Mouse (Mus musculus): ENCODE results near the gene Rhbg. TPM values are rescaled to one million over a fixed set of nuclear protein-coding genes. Genes with fewer than 3 reads are reported as not detected.
A peak's percentile ranks its signal among the peaks of the same experiment; 100 is the strongest.

The Rhbg gene
- polyA plus RNA-seq, 1 experiment from 2014 or later: 6.7 TPM

DNA sequence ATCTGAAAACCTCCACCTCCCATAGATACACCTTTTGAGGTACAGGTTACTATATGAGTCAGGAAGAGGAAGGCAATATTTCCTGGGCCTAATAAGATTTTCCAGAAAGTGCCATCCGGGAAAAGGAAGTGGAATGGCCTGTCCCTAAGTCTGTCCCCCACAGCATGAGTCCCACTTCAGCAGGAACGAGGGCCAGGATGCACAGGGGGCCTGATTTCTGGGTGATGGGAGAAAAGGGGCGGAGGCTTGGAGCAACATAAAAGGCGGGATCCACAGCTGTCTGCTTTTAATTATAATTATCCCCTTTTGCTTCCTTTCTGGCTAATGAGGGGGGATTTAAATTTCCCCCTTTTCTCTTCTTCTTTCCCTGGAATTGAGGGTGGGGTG, 49.3 kb downstream of the Rhbg start:
- no peak overlapping the region for H3K9ac ChIP-seq
- H3K27ac ChIP-seq: no peak overlapping the region
- no peak overlapping the region for H3K4me3 ChIP-seq
- H3K4me1 ChIP-seq: peaks cover 24% of the 10 kb centered on the region
- 2% methylated on average over 4 of the region's 4 CpGs for WGBS
- H3K4me2 ChIP-seq: no peak overlapping the region
- ATAC-seq (ENCODE audit: insufficient number of reproducible peaks, insufficient read depth, low FRiP score, low TSS enrichment, low read depth): no peak
- no peaks in the 10 kb centered on the region for H3K9me3 ChIP-seq
- no peaks in the 10 kb centered on the region for H3K36me3 ChIP-seq
- peaks cover 100% of the 10 kb centered on the region for H3K27me3 ChIP-seq

- peaks cover 25% of the 10 kb centered on the region for H3K4me1 ChIP-seq
- no peak overlapping the region for H3K9ac ChIP-seq
- ATAC-seq (ENCODE audit: insufficient number of reproducible peaks, insufficient read depth, low FRiP score, low TSS enrichment, low read depth): no peak
- H3K27me3 ChIP-seq: peaks cover 100% of the 10 kb centered on the region
- H3K4me2 ChIP-seq: no peak overlapping the region
- H3K4me3 ChIP-seq: no peak overlapping the region
- H3K36me3 ChIP-seq: no peaks in the 10 kb centered on the region
- H3K27ac ChIP-seq: no peak overlapping the region
- no peaks in the 10 kb centered on the region for H3K9me3 ChIP-seq
- WGBS: 7% methylated on average over 1 of the region's 1 CpGs
Observed at GRCm38 (mm10) chr3:88204751-88205150, 49.8 kb downstream of the Rhbg start.

GRCm38 (mm10) chr3:88203999-88204700, 50.4 kb downstream of the Rhbg start:
- no peak overlapping the region for H3K4me3 ChIP-seq
- peaks cover 25% of the 10 kb centered on the region for H3K4me1 ChIP-seq
- H3K9me3 ChIP-seq: no peaks in the 10 kb centered on the region
- 3% methylated on average over 7 of the region's 7 CpGs for WGBS
- H3K36me3 ChIP-seq: no peaks in the 10 kb centered on the region
- no peak for ATAC-seq (ENCODE audit: insufficient number of reproducible peaks, insufficient read depth, low FRiP score, low TSS enrichment, low read depth)
- H3K27ac ChIP-seq: no peak overlapping the region
- peaks cover 100% of the 10 kb centered on the region for H3K27me3 ChIP-seq
- no peak overlapping the region for H3K4me2 ChIP-seq
- H3K9ac ChIP-seq: no peak overlapping the region

DNA sequence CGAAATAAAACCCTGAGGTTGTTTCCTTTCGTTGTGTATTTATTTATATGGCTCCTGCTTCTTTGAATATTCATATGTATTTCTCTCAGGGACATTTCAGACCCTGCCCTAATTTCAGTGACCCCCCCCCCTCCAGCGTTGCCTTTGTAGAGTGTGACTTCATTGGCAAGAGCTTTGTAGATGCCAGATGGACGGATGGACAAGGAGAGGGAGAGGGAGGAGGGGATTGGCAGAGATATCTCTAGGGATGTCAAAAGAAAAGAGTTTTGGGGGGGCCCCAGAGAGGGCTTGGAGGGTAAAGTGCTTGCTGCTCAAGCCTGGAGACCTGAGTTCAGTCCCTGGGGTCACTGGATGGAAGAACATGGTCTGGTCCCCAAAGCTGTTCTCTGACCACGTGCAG, 51.1 kb downstream of the Rhbg start:
- H3K9me3 ChIP-seq: no peaks in the 10 kb centered on the region
- peaks cover 25% of the 10 kb centered on the region for H3K4me1 ChIP-seq
- ATAC-seq (ENCODE audit: insufficient number of reproducible peaks, insufficient read depth, low FRiP score, low TSS enrichment, low read depth): no peak
- H3K27me3 ChIP-seq: peaks cover 100% of the 10 kb centered on the region
- H3K4me3 ChIP-seq: no peak overlapping the region
- no peak overlapping the region for H3K27ac ChIP-seq
- no peak overlapping the region for H3K9ac ChIP-seq
- WGBS: 10% methylated on average over 5 of the region's 5 CpGs
- no peaks in the 10 kb centered on the region for H3K36me3 ChIP-seq
- H3K4me2 ChIP-seq: no peak overlapping the region

- Histone ChIP-seq H3K9ac (no peak overlapping the region), H3K4me3 (no peak overlapping the region), H3K9me3 (no peaks in the 10 kb centered on the region), H3K4me2 (no peak overlapping the region), H3K27me3 (peaks cover 100% of the 10 kb centered on the region), H3K27ac (no peak overlapping the region), H3K4me1 (peaks cover 25% of the 10 kb centered on the region), H3K36me3 (no peaks in the 10 kb centered on the region)
- WGBS: 3% methylated on average over 6 of the region's 6 CpGs
- ATAC-seq (ENCODE audit: insufficient number of reproducible peaks, insufficient read depth, low FRiP score, low TSS enrichment, low read depth): no peak
Observed at GRCm38 (mm10) chr3:88202986-88203385, 51.5 kb downstream of the Rhbg start.

DNA sequence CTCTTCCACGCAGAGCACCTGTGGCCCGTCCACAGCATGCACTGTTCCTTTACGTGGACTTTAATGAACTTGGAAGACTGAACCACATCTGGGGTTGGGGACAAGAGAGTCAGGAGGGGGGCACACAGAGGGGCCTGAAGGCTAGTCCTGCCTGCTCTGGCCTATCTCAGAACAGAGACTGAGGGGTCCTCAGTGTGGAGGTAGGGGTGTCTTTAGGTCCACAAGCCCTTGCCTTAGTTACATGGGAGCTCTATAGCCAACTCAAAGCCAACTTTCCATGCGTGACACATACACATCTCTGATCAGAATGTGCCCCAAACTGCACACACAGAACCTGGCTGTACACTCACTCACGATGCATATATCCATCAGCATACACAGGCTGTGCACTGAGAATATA, 52.9 kb downstream of the Rhbg start:
- ATAC-seq (ENCODE audit: insufficient number of reproducible peaks, insufficient read depth, low FRiP score, low TSS enrichment, low read depth): no peak
- Histone ChIP-seq H3K9ac (no peak overlapping the region), H3K27me3 (peaks cover 100% of the 10 kb centered on the region), H3K27ac (no peak overlapping the region), H3K36me3 (no peaks in the 10 kb centered on the region), H3K4me2 (no peak overlapping the region), H3K9me3 (no peaks in the 10 kb centered on the region), H3K4me1 (peaks cover 23% of the 10 kb centered on the region), H3K4me3 (no peak overlapping the region)
- WGBS: 12% methylated on average over 5 of the region's 5 CpGs

- Histone ChIP-seq H3K36me3 (no peaks in the 10 kb centered on the region), H3K4me1 (peaks cover 21% of the 10 kb centered on the region), H3K9ac (peak overlapping the region; percentile 47; the same call in 1 of the 2 replicates), H3K27me3 (peaks cover 100% of the 10 kb centered on the region), H3K4me2 (peak overlapping the region; percentile 57), H3K9me3 (no peaks in the 10 kb centered on the region), H3K4me3 (peak overlapping the region; percentile 35), H3K27ac (no peak overlapping the region)
- ATAC-seq (ENCODE audit: insufficient number of reproducible peaks, insufficient read depth, low FRiP score, low TSS enrichment, low read depth): no peak
- 0% methylated on average over 36 of the region's 37 CpGs for WGBS
Observed at GRCm38 (mm10) chr3:88200972-88201330, 53.6 kb downstream of the Rhbg start.

DNA sequence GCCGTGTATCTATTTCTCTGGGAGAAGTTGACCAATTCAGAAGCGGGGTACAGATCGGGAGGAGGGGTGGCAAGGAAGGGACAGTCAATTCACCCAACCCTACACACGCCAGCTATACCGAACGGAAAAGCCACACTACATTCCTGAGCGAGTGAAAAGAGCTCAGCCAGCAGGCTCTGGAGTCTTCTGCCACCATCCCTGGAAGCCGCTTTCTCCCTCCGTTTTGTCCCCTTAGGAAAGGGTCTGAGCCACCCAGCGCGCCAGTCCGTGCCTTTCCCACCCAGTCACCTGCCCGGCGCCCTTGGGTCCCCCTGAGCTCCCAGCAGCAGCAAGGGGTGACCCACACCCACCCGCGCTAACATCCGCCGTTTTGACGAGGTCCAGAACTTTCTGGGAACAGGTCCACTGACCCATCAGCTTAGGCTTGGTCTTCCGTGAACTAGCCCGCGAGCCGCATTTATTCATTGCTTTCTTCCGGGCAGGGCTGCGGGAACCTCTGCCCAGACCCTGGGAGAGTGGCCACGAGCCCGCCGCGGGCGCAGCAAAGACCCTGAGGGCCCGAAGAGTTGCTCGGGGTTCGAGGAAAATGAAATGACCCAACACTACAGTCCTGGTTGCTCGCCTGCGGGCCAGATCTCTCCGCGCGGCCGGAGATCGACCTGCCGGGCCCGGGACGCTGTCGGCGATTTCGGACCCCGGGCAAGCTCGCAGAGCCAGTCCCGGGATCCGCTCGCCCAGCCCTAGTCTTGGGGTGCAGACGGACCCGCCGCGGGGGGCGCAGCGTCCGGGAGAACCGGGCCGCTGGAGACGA, 54.1 kb downstream of the Rhbg start:
- Histone ChIP-seq H3K4me3 (peak overlapping the region; percentile 35), H3K27me3 (peaks cover 100% of the 10 kb centered on the region), H3K27ac (no peak overlapping the region), H3K36me3 (no peaks in the 10 kb centered on the region), H3K4me2 (peak overlapping the region; percentile 57), H3K4me1 (peaks cover 17% of the 10 kb centered on the region), H3K9ac (peak overlapping the region; percentile 47; the same call in 1 of the 2 replicates), H3K9me3 (no peaks in the 10 kb centered on the region)
- WGBS: under 1% methylated on average over 61 of the region's 61 CpGs
- ATAC-seq (ENCODE audit: insufficient number of reproducible peaks, insufficient read depth, low FRiP score, low TSS enrichment, low read depth): no peak

- Histone ChIP-seq H3K27me3 (peaks cover 98% of the 10 kb centered on the region), H3K4me3 (no peak overlapping the region), H3K36me3 (no peaks in the 10 kb centered on the region), H3K4me1 (peaks cover 11% of the 10 kb centered on the region), H3K4me2 (no peak overlapping the region), H3K27ac (no peak overlapping the region), H3K9me3 (no peaks in the 10 kb centered on the region), H3K9ac (no peak overlapping the region)
- 24% methylated on average over 2 of the region's 2 CpGs for WGBS
- no peak for ATAC-seq (ENCODE audit: insufficient number of reproducible peaks, insufficient read depth, low FRiP score, low TSS enrichment, low read depth)
Observed at GRCm38 (mm10) chr3:88199541-88200110, 54.9 kb downstream of the Rhbg start.

DNA sequence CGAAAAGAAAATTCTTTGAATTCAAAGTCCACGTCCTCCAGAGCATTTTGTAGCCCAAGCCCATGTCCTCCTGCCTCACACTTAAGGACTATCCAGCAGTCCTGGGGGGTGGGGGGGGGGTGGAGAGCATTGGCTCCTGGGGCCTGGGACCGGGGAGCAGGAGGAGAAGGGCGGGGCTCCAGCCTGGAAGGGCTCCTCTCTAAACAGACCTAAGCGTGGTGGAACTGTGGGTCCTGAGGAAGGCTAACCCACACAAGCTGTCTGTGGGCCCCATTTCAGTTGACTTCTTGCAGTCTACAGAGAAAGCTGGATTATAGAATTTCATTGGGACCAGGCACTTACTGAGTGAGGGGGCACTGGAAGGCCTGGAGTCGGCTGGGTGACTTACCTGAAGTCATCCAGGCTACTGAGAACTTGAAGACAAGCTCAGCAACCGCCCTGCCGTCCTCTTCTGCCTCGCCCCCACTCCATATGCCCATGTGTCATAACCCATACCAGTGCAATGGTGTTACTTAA, 55.9 kb downstream of the Rhbg start:
- ATAC-seq (ENCODE audit: insufficient number of reproducible peaks, insufficient read depth, low FRiP score, low TSS enrichment, low read depth): no peak
- 2% methylated on average over 9 of the region's 9 CpGs for WGBS

DNA sequence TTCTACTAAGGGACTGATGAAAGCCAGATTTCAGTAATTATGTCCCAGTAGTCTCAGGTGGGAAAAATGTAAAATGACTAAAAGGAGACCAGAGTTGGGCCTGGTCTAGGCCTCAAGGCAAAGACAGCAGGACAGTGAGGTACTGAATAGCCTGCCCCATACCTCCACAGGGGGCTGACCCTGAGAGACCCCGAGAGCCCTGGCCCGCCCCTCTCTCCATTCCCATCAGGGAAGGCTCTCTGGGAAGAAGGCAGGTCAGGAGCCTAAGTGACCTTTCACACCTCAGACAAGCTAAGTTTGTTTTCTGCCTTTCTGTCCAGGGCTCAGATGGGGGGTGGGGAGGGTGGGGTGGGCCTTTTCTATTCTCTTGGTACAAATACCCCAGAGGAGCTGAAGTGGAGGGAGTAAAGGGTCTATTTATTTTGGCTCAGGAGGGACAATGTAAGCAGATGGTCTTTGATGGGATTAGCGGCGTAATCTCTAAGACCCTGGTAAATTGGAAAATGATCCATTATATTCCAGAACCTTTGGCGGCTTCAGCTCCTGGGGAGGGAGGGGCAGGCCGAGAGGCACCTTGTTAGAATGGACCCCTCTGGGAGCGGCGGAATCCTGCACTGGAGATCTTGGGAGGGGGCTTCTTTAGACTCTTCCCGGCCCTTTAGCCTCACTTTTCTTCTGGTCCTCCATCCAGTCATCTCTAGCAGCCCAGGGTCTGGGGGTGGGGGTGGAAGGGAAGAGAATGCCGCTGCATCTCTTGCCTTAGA, 56.6 kb downstream of the Rhbg start:
- WGBS: 4% methylated on average over 10 of the region's 10 CpGs
- ATAC-seq (ENCODE audit: insufficient number of reproducible peaks, insufficient read depth, low FRiP score, low TSS enrichment, low read depth): no peak
- no peaks in the 10 kb centered on the region for H3K9me3 ChIP-seq
- no peak overlapping the region for H3K4me2 ChIP-seq
- peaks cover 98% of the 10 kb centered on the region for H3K27me3 ChIP-seq
- H3K9ac ChIP-seq: no peak overlapping the region
- H3K4me1 ChIP-seq: peaks cover 11% of the 10 kb centered on the region
- no peaks in the 10 kb centered on the region for H3K36me3 ChIP-seq
- H3K4me3 ChIP-seq: no peak overlapping the region
- H3K27ac ChIP-seq: no peak overlapping the region

More for the DNA sequence above, 55.9 kb downstream of the Rhbg start:
- H3K27me3 ChIP-seq: peaks cover 98% of the 10 kb centered on the region
- H3K27ac ChIP-seq: no peak overlapping the region
- no peaks in the 10 kb centered on the region for H3K36me3 ChIP-seq
- H3K4me3 ChIP-seq: no peak overlapping the region
- H3K9ac ChIP-seq: no peak overlapping the region
- H3K4me2 ChIP-seq: no peak overlapping the region
- H3K9me3 ChIP-seq: no peaks in the 10 kb centered on the region
- peaks cover 11% of the 10 kb centered on the region for H3K4me1 ChIP-seq

All from embryonic facial prominence, embryonic 13.5 days (tissue).